Mouse (Mus musculus) erythroid progenitor cell, adult 5-6 weeks (primary cell): ENCODE results near the gene Setd2. TPM values are rescaled to one million over a fixed set of nuclear protein-coding genes. Genes with fewer than 3 reads are reported as not detected.

Experiments used
- total RNA-seq, 2 experiments: library from RNA; stranded (forward) in 1 of 2; stranded (reverse) in 1 of 2; fragments of 150-400 nt in 1 of 2; fragments of 186-747, 209-891 nt in 1 of 2; gene quantifications; 2 replicates each; pipeline versions ENCODE4 v1.2.3 to v1.2.4; 2015 to 2017; ENCODE audit warnings: low replicate concordance in 2 of 2

Gene Setd2
- total RNA-seq, 2 experiments from 2014 or later, result 174 to 283 TPM

Other genes with a start within 250 kb of the Setd2 start
- gene Elp6, start 227.4 kb upstream of the Setd2 start, total RNA-seq (2015; ENCODE audit: low replicate concordance), result 1.1 TPM in 1 of 2 replicates, not detected in the other
- gene Elp6, start 227.4 kb upstream of the Setd2 start, total RNA-seq (2017; ENCODE audit: low replicate concordance), result 1.8 and 3.9 TPM in 2 replicates
- 6.3 and 6.5 TPM in 2 replicates for gene Scap, start 199.3 kb upstream of the Setd2 start, total RNA-seq (2015; ENCODE audit: low replicate concordance)
- gene Scap, start 199.3 kb upstream of the Setd2 start, total RNA-seq (2017; ENCODE audit: low replicate concordance), result 2.8 and 6.0 TPM in 2 replicates
- gene Ptpn23, start 124.4 kb upstream of the Setd2 start, total RNA-seq (2015; ENCODE audit: low replicate concordance), result 2.1 and 6.1 TPM in 2 replicates
- gene Ptpn23, start 124.4 kb upstream of the Setd2 start, total RNA-seq (2017; ENCODE audit: low replicate concordance), result 2.6 and 3.7 TPM in 2 replicates
- gene Ngp, start 112.8 kb upstream of the Setd2 start, total RNA-seq (2015; ENCODE audit: low replicate concordance), result 3,384 and 3,702 TPM in 2 replicates
- 855 and 1,251 TPM in 2 replicates for gene Ngp, start 112.8 kb upstream of the Setd2 start, total RNA-seq (2017; ENCODE audit: low replicate concordance)
- gene Klhl18, start 55.9 kb upstream of the Setd2 start, total RNA-seq (2015; ENCODE audit: low replicate concordance), result 2.5 and 5.9 TPM in 2 replicates
- 0.68 and 2.6 TPM in 2 replicates for gene Klhl18, start 55.9 kb upstream of the Setd2 start, total RNA-seq (2017; ENCODE audit: low replicate concordance)
- 0.72 TPM in 1 of 2 replicates, not detected in the other for gene Kif9, start 55.6 kb upstream of the Setd2 start, total RNA-seq (2015; ENCODE audit: low replicate concordance)
- gene Kif9, start 55.6 kb upstream of the Setd2 start, total RNA-seq (2017; ENCODE audit: low replicate concordance), result not detected in 2 replicates
- 2.2 TPM in 1 of 2 replicates, not detected in the other for gene Nradd, start 91.9 kb downstream of the Setd2 start, total RNA-seq (2015; ENCODE audit: low replicate concordance)
- 1.3 TPM in 1 of 2 replicates, not detected in the other for gene Nradd, start 91.9 kb downstream of the Setd2 start, total RNA-seq (2017; ENCODE audit: low replicate concordance)
- 9.4 and 16.3 TPM in 2 replicates for gene Nbeal2, start 121.6 kb downstream of the Setd2 start, total RNA-seq (2015; ENCODE audit: low replicate concordance)
- gene Nbeal2, start 121.6 kb downstream of the Setd2 start, total RNA-seq (2017; ENCODE audit: low replicate concordance), result 1.4 and 10.1 TPM in 2 replicates
- 59.8 and 67.1 TPM in 2 replicates for gene Ccdc12, start 123.9 kb downstream of the Setd2 start, total RNA-seq (2015; ENCODE audit: low replicate concordance)
- gene Ccdc12, start 123.9 kb downstream of the Setd2 start, total RNA-seq (2017; ENCODE audit: low replicate concordance), result 32.8 and 34.5 TPM in 2 replicates
- not detected in 2 replicates for gene Myl3, start 209.3 kb downstream of the Setd2 start, total RNA-seq (2015; ENCODE audit: low replicate concordance)
- not detected in 2 replicates for gene Myl3, start 209.3 kb downstream of the Setd2 start, total RNA-seq (2017; ENCODE audit: low replicate concordance)
- gene Pth1r, start 214.5 kb downstream of the Setd2 start, total RNA-seq (2015; ENCODE audit: low replicate concordance), result 1.3 TPM in 1 of 2 replicates, not detected in the other
- gene Pth1r, start 214.5 kb downstream of the Setd2 start, total RNA-seq (2017; ENCODE audit: low replicate concordance), result 0.77 TPM in 1 of 2 replicates, not detected in the other